Mouse (Mus musculus): Measurements from ENCODE around the gene Cd69. TPM values are rescaled to one million over a fixed set of nuclear protein-coding genes. Genes with fewer than 3 reads are reported as not detected.

Gene Cd69
- polyA plus RNA-seq, 1 experiment: 0.02 TPM

DNA sequence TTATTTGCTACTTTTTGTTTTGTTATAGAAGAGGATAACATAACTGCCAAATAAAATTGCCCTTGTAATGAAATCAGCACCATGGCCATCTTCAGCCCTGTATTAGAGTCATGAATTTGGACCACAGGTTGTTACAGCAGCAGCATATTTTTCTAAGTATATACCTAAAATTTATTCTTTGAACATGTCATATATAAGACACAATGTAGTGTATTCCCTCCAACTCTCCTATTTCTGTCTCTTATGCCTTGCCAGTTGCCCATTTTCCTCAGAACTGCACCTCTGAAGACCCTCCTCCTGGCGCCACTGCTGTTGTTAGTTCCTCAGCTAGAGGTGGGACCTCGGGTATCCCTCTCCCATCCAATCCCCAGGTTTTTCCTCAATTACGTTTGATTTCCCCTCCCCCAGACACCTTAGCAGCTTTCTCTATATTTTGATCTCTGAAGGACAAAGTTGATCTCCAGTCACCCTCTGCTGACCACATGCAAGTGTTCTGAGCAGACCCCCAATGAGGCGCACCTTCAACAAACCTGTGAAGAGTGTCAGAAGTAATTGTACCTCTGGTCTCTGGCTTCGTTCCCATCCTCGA lies 41.8 kb downstream of the Cd69 start:
- Histone ChIP-seq H3K4me1 (ENCODE audit: control insufficient read depth) (peaks cover 80% of the 10 kb centered on the region), H3K36me3 (ENCODE audit: control insufficient read depth) (no peaks in the 10 kb centered on the region)

DNA sequence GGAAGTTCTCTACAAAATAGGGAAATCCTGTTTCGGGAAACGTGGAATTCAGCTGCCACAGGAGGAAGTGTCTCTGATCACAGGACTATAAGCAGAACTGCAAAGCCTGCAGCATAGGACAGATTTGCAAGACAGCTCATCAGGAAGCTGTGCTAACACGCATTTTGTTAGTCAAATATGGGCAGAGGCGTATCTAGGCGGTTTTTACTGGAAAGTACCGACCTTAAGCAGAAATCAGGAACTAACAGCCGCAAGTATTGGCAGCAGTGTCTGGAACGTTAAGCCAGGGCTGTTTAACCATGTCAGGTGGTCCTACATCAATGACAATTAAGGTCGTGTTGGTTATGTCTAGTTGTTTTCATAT lies 42.4 kb downstream of the Cd69 start:
- Histone ChIP-seq H3K4me1 (ENCODE audit: control insufficient read depth) (peaks cover 75% of the 10 kb centered on the region), H3K36me3 (ENCODE audit: control insufficient read depth) (no peaks in the 10 kb centered on the region), H3K9me3 (ENCODE audit: control insufficient read depth, low read length) (no peaks in the 10 kb centered on the region), H3K27me3 (ENCODE audit: control insufficient read depth) (no peaks in the 10 kb centered on the region), H3K4me3 (replicated peaks) (no peak overlapping the region)
- TF ChIP-seq GATA1 (IDR thresholded peaks at IDR 0.05; ENCODE audit: low read length) (no peak), TAL1 (IDR thresholded peaks at IDR 0.05; ENCODE audit: low read length) (no peak)

More for the DNA sequence above, 41.8 kb downstream of the Cd69 start:
- no peaks in the 10 kb centered on the region for H3K9me3 ChIP-seq (ENCODE audit: control insufficient read depth, low read length)
- H3K27me3 ChIP-seq (ENCODE audit: control insufficient read depth): no peaks in the 10 kb centered on the region
- H3K4me3 ChIP-seq (replicated peaks): no peak overlapping the region
- no peak for TF ChIP-seq GATA1 (IDR thresholded peaks at IDR 0.05; ENCODE audit: low read length)
- TF ChIP-seq TAL1 (IDR thresholded peaks at IDR 0.05; ENCODE audit: low read length): no peak

DNA sequence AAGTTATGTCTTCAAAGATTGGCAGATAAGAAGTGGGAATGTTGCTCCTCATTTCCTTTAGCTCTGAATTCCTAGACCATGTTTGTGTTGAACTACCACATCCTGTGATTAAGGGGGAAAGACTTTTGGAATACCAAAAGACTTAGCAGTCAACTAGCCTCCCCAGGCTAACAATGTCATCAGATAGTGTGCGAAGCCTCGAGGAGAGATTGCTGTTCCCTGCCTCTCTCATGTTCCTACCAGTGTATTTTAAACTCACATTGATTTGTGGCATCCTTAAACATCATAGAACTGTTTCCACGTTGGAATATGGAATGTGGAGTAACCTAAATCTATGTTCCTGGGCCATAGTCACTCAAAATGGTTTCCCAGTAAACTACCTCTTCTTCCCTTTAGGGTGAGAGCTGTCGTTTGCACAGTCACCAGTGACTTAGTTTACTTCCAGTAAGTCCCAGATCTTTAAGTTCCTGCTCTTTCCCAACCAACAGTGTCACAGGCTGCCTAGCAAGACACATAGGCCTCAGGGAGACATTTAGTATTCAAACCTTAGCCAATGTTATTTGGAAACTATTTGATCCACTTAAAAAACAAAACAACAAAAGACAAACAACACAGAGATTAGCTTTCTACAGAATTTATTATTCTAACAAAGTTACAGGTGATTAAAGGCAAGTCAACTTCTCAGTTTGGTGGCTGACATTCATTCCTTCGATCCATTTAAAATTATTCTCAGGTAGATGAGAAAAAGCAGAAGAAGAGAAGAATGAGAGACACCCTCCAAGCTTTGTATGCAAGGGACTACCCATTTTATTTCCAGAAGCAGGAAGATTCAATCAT lies 43.0 kb downstream of the Cd69 start:
- peaks cover 69% of the 10 kb centered on the region for H3K4me1 ChIP-seq (ENCODE audit: control insufficient read depth)
- no peaks in the 10 kb centered on the region for H3K36me3 ChIP-seq (ENCODE audit: control insufficient read depth)
- no peaks in the 10 kb centered on the region for H3K27me3 ChIP-seq (ENCODE audit: control insufficient read depth)
- TF ChIP-seq GATA1 (IDR thresholded peaks at IDR 0.05; ENCODE audit: low read length) (0 out of 2 replicates have a peak, but pooled peaks have one; percentile 7), TAL1 (IDR thresholded peaks at IDR 0.05; ENCODE audit: low read length) (no peak)
- H3K9me3 ChIP-seq (ENCODE audit: control insufficient read depth, low read length): no peaks in the 10 kb centered on the region
- H3K4me3 ChIP-seq (replicated peaks): no peak overlapping the region

- Histone ChIP-seq H3K36me3 (ENCODE audit: control insufficient read depth) (no peaks in the 10 kb centered on the region), H3K4me3 (replicated peaks) (no peak overlapping the region), H3K4me1 (ENCODE audit: control insufficient read depth) (peaks cover 50% of the 10 kb centered on the region), H3K27me3 (ENCODE audit: control insufficient read depth) (no peaks in the 10 kb centered on the region), H3K9me3 (ENCODE audit: control insufficient read depth, low read length) (no peaks in the 10 kb centered on the region)
- TF ChIP-seq GATA1 (IDR thresholded peaks at IDR 0.05; ENCODE audit: low read length) (no peak), TAL1 (IDR thresholded peaks at IDR 0.05; ENCODE audit: low read length) (no peak)
Observed at GRCm38 (mm10) chr6:129229774-129230578, 45.3 kb downstream of the Cd69 start.

- Histone ChIP-seq H3K4me1 (ENCODE audit: control insufficient read depth) (peaks cover 43% of the 10 kb centered on the region), H3K36me3 (ENCODE audit: control insufficient read depth) (no peaks in the 10 kb centered on the region), H3K27me3 (ENCODE audit: control insufficient read depth) (no peaks in the 10 kb centered on the region), H3K4me3 (replicated peaks) (no peak overlapping the region), H3K9me3 (ENCODE audit: control insufficient read depth, low read length) (no peaks in the 10 kb centered on the region)
- no peak for TF ChIP-seq GATA1 (IDR thresholded peaks at IDR 0.05; ENCODE audit: low read length)
- TF ChIP-seq TAL1 (IDR thresholded peaks at IDR 0.05; ENCODE audit: low read length): no peak
Observed at GRCm38 (mm10) chr6:129228935-129229773, 46.1 kb downstream of the Cd69 start.

- H3K4me3 ChIP-seq (replicated peaks): no peak overlapping the region
- no peaks in the 10 kb centered on the region for H3K9me3 ChIP-seq (ENCODE audit: control insufficient read depth, low read length)
- H3K4me1 ChIP-seq (ENCODE audit: control insufficient read depth): peaks cover 34% of the 10 kb centered on the region
- H3K36me3 ChIP-seq (ENCODE audit: control insufficient read depth): no peaks in the 10 kb centered on the region
- H3K27me3 ChIP-seq (ENCODE audit: control insufficient read depth): no peaks in the 10 kb centered on the region
- no peak for TF ChIP-seq TAL1 (IDR thresholded peaks at IDR 0.05; ENCODE audit: low read length)
- no peak for TF ChIP-seq GATA1 (IDR thresholded peaks at IDR 0.05; ENCODE audit: low read length)
Observed at GRCm38 (mm10) chr6:129225078-129225477, 50.2 kb downstream of the Cd69 start.

DNA sequence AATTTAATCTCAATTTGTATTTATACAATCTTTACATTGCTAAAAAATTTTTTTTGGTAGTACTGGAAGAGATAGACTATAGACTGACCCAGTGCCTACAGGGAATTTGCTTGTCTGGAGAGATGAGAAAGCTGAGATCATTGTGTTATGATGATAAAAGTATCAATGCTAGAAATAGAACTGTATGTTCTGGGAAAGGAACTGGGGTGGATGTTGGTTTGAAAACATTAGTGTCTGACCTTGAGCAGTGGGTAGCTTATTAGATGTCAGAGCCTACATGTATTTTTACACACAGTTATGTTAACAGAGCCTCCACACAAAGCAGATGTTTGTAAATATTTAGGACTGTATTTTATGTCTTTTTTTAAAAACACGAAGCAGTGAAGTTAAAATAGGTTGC lies 51.1 kb downstream of the Cd69 start:
- Histone ChIP-seq H3K9me3 (ENCODE audit: control insufficient read depth, low read length) (no peaks in the 10 kb centered on the region), H3K4me3 (replicated peaks) (no peak overlapping the region), H3K4me1 (ENCODE audit: control insufficient read depth) (peaks cover 35% of the 10 kb centered on the region), H3K36me3 (ENCODE audit: control insufficient read depth) (no peaks in the 10 kb centered on the region), H3K27me3 (ENCODE audit: control insufficient read depth) (no peaks in the 10 kb centered on the region)
- TF ChIP-seq TAL1 (IDR thresholded peaks at IDR 0.05; ENCODE audit: low read length) (no peak), GATA1 (IDR thresholded peaks at IDR 0.05; ENCODE audit: low read length) (no peak)

- H3K27me3 ChIP-seq (ENCODE audit: control insufficient read depth): no peaks in the 10 kb centered on the region
- H3K36me3 ChIP-seq (ENCODE audit: control insufficient read depth): no peaks in the 10 kb centered on the region
- no peak overlapping the region for H3K4me3 ChIP-seq (replicated peaks)
- peaks cover 34% of the 10 kb centered on the region for H3K4me1 ChIP-seq (ENCODE audit: control insufficient read depth)
- TF ChIP-seq GATA1 (IDR thresholded peaks at IDR 0.05; ENCODE audit: low read length) (no peak), TAL1 (IDR thresholded peaks at IDR 0.05; ENCODE audit: low read length) (no peak)
- H3K9me3 ChIP-seq (ENCODE audit: control insufficient read depth, low read length): no peaks in the 10 kb centered on the region
Observed at GRCm38 (mm10) chr6:129223611-129224010, 51.6 kb downstream of the Cd69 start.
